Mouse (Mus musculus) liver, embryonic 12.5 days (tissue): ENCODE measurements around the gene Olfr1233. TPM values are rescaled to one million over a fixed set of nuclear protein-coding genes. Genes with fewer than 3 reads are reported as not detected.

Source experiments
- ATAC-seq: fragments of 200-750 bp; cut with Nextera tagmentation; 2 replicates; pipeline ENCODE4 v1.8.0; 2017; ENCODE audit warnings: moderate number of reproducible peaks, mild to moderate bottlenecking, moderate library complexity
- H3K27ac ChIP-seq: fragments of 300-500 bp; sonication (generic); 2 replicates; pipeline ENCODE4 v1.5.1; 2016; ENCODE audit warnings: mild to moderate bottlenecking
- H3K27me3 ChIP-seq: fragments of 300-500 bp; sonication (generic); replicated peaks from 2 replicates; pipeline ENCODE4 v1.6.1; 2016; ENCODE audit warnings: mild to moderate bottlenecking, moderate library complexity
- H3K36me3 ChIP-seq: fragments of 300-500 bp; sonication (generic); 2 replicates; pipeline ENCODE4 v1.6.1; 2016; ENCODE audit warnings: mild to moderate bottlenecking, moderate library complexity
- H3K4me1 ChIP-seq: fragments of 300-500 bp; sonication (generic); 2 replicates; pipeline ENCODE4 v1.6.1; 2016
- H3K4me2 ChIP-seq: fragments of 300-500 bp; sonication (generic); 2 replicates; pipeline ENCODE4 v1.6.1; 2016; ENCODE audit warnings: mild to moderate bottlenecking, moderate library complexity
- H3K4me3 ChIP-seq: fragments of 300-500 bp; sonication (generic); 2 replicates; pipeline ENCODE4 v1.5.1; 2016; ENCODE audit warnings: mild to moderate bottlenecking, moderate library complexity
- H3K9ac ChIP-seq: fragments of 300-500 bp; sonication (generic); 2 replicates; pipeline ENCODE4 v1.6.1; 2016; ENCODE audit warnings: mild to moderate bottlenecking, moderate library complexity
- H3K9me3 ChIP-seq: fragments of 300-500 bp; sonication (generic); replicated peaks from 2 replicates; pipeline ENCODE4 v1.6.1; 2016; ENCODE audit warnings: mild to moderate bottlenecking, moderate library complexity
- WGBS: fragments of 180-500 bp; shearing (Covaris S2); methylation state at CpG from one replicate; pipeline ENCODE4 v1.1.7; 2016; ENCODE audit not compliant: insufficient replicate concordance; 5-methylcytosine and 5-hydroxymethylcytosine counted together
- polyA plus RNA-seq: library from polyadenylated mRNA; unstranded; fragments of >200 nt; fragmentation: Nextera tagmentation; extraction: Ambion mirVana; gene quantifications from 2 replicates; pipeline ENCODE4 v1.2.1, GENCODE M21; 2016

Gene Olfr1233
- polyA plus RNA-seq, result not detected in 2 replicates

- H3K36me3 ChIP-seq, result no peaks in the 10 kb centered on the region
- no peak within 1 kb of the TSS for H3K4me2 ChIP-seq
- ATAC-seq, result no peak
- no peak within 1 kb of the TSS for H3K9ac ChIP-seq
- no peaks in the 10 kb centered on the region for H3K4me1 ChIP-seq
- H3K27ac ChIP-seq, result no peak within 1 kb of the TSS
- H3K9me3 ChIP-seq, result no peaks in the 10 kb centered on the region
- H3K27me3 ChIP-seq, result no peaks in the 10 kb centered on the region
- H3K4me3 ChIP-seq, result no peak within 1 kb of the TSS
Measured at GRCm38 (mm10) chr2:89342298-89342697, at the start of gene Olfr1233. Olfr1233 (minus strand) TSS chr2:89342398.

GRCm38 (mm10) chr2:89364765-89365164, 22.6 kb upstream of the Olfr1233 start, which contains the start of gene Olfr1234:
Olfr1234 (minus strand) TSS chr2:89364865.
- Histone ChIP-seq H3K27me3 (no peaks in the 10 kb centered on the region), H3K36me3 (no peaks in the 10 kb centered on the region), H3K9me3 (no peaks in the 10 kb centered on the region), H3K4me3 (no peak within 1 kb of the TSS), H3K4me2 (no peak within 1 kb of the TSS), H3K4me1 (no peaks in the 10 kb centered on the region), H3K9ac (no peak within 1 kb of the TSS), H3K27ac (no peak within 1 kb of the TSS)
- no peak for ATAC-seq
- 67% methylated on average over 4 of the region's 4 CpGs for WGBS

GRCm38 (mm10) chr2:89329575-89329974, 12.6 kb downstream of the Olfr1233 start, which contains the start of gene Olfr1232:
Olfr1232 (minus strand) TSS chr2:89329675.
- ATAC-seq, result no peak
- no peaks in the 10 kb centered on the region for H3K4me1 ChIP-seq
- H3K9ac ChIP-seq, result no peak within 1 kb of the TSS
- no peaks in the 10 kb centered on the region for H3K36me3 ChIP-seq
- H3K4me2 ChIP-seq, result no peak within 1 kb of the TSS
- no peaks in the 10 kb centered on the region for H3K9me3 ChIP-seq
- H3K4me3 ChIP-seq, result no peak within 1 kb of the TSS
- no peaks in the 10 kb centered on the region for H3K27me3 ChIP-seq
- no peak within 1 kb of the TSS for H3K27ac ChIP-seq

- Histone ChIP-seq H3K27ac (no peak within 1 kb of the TSS), H3K4me3 (no peak within 1 kb of the TSS), H3K9ac (no peak within 1 kb of the TSS), H3K4me2 (no peak within 1 kb of the TSS), H3K27me3 (no peaks in the 10 kb centered on the region), H3K36me3 (no peaks in the 10 kb centered on the region), H3K9me3 (no peaks in the 10 kb centered on the region), H3K4me1 (no peaks in the 10 kb centered on the region)
- no peak for ATAC-seq
- WGBS, result 69% methylated on average over 2 of the region's 2 CpGs
Measured at GRCm38 (mm10) chr2:89306974-89307373, 35.2 kb downstream of the Olfr1233 start, which contains the start of gene Olfr1231. Olfr1231 (minus strand) TSS chr2:89307074.

GRCm38 (mm10) chr2:89297168-89297567, 45.0 kb downstream of the Olfr1233 start, which contains the start of gene Olfr1230:
Olfr1230 (minus strand) TSS chr2:89297268.
- WGBS, result 54% methylated on average over 1 of the region's 1 CpGs
- ATAC-seq, result no peak
- H3K36me3 ChIP-seq, result no peaks in the 10 kb centered on the region
- H3K4me1 ChIP-seq, result no peaks in the 10 kb centered on the region
- no peak within 1 kb of the TSS for H3K27ac ChIP-seq
- H3K9me3 ChIP-seq, result no peaks in the 10 kb centered on the region
- no peak within 1 kb of the TSS for H3K9ac ChIP-seq
- no peak within 1 kb of the TSS for H3K4me3 ChIP-seq
- no peak within 1 kb of the TSS for H3K4me2 ChIP-seq
- H3K27me3 ChIP-seq, result no peaks in the 10 kb centered on the region

GRCm38 (mm10) chr2:89287914-89288313, 54.3 kb downstream of the Olfr1233 start, which contains the start of gene Olfr1229:
Olfr1229 (minus strand) TSS chr2:89288014.
- no peak within 1 kb of the TSS for H3K4me2 ChIP-seq
- H3K27me3 ChIP-seq, result no peaks in the 10 kb centered on the region
- H3K9me3 ChIP-seq, result no peaks in the 10 kb centered on the region
- no peaks in the 10 kb centered on the region for H3K36me3 ChIP-seq
- no peak within 1 kb of the TSS for H3K9ac ChIP-seq
- no peak within 1 kb of the TSS for H3K27ac ChIP-seq
- no peak within 1 kb of the TSS for H3K4me3 ChIP-seq
- ATAC-seq, result no peak
- WGBS, result 55% methylated on average over 2 of the region's 2 CpGs
- H3K4me1 ChIP-seq, result no peaks in the 10 kb centered on the region

Other genes starting within 250 kb of the Olfr1233 start
- not detected in 2 replicates for gene Olfr1220, start 235.6 kb downstream of the Olfr1233 start, polyA plus RNA-seq
- gene Olfr1221, start 225.1 kb downstream of the Olfr1233 start, polyA plus RNA-seq, result not detected in 2 replicates
- gene Olfr1222, start 209.3 kb downstream of the Olfr1233 start, polyA plus RNA-seq, result not detected in 2 replicates
- gene Olfr1223, start 190.8 kb downstream of the Olfr1233 start, polyA plus RNA-seq, result not detected in 2 replicates
- not detected in 2 replicates for gene Olfr1224-ps1, start 178.3 kb downstream of the Olfr1233 start, polyA plus RNA-seq
- gene Olfr1225, start 167.7 kb downstream of the Olfr1233 start, polyA plus RNA-seq, result not detected in 2 replicates
- gene Olfr1226, start 142.3 kb downstream of the Olfr1233 start, polyA plus RNA-seq, result not detected in 2 replicates
- gene Olfr1228, start 88.3 kb downstream of the Olfr1233 start, polyA plus RNA-seq, result not detected in 2 replicates
- not detected in 2 replicates for gene Olfr1229, start 54.4 kb downstream of the Olfr1233 start, polyA plus RNA-seq
- not detected in 2 replicates for gene Olfr1230, start 45.1 kb downstream of the Olfr1233 start, polyA plus RNA-seq
- not detected in 2 replicates for gene Olfr1231, start 35.3 kb downstream of the Olfr1233 start, polyA plus RNA-seq
- not detected in 2 replicates for gene Olfr1232, start 12.7 kb downstream of the Olfr1233 start, polyA plus RNA-seq
- gene Olfr1234, start 22.5 kb upstream of the Olfr1233 start, polyA plus RNA-seq, result not detected in 2 replicates
- gene Olfr1238, start 67.3 kb upstream of the Olfr1233 start, polyA plus RNA-seq, result not detected in 2 replicates
- not detected in 2 replicates for gene Olfr1239, start 78.0 kb upstream of the Olfr1233 start, polyA plus RNA-seq
- not detected in 2 replicates for gene Olfr1240, start 100.6 kb upstream of the Olfr1233 start, polyA plus RNA-seq
- gene Olfr1241, start 144.7 kb upstream of the Olfr1233 start, polyA plus RNA-seq, result not detected in 2 replicates
- not detected in 2 replicates for gene Olfr1242, start 155.9 kb upstream of the Olfr1233 start, polyA plus RNA-seq
- not detected in 2 replicates for gene Olfr1243, start 189.1 kb upstream of the Olfr1233 start, polyA plus RNA-seq
- gene Olfr1245, start 236.0 kb upstream of the Olfr1233 start, polyA plus RNA-seq, result not detected in 2 replicates